Mouse (Mus musculus) MEL (cell line): Measurements from ENCODE around the gene Mdk.

Experiments
- CTCF ChIP-seq, 3 experiments: IDR thresholded peaks in 2 of 3; conservative IDR thresholded peaks in 1 of 3; 2 replicates each; pipeline ENCODE4 v1.5.1; 2011 to 2012; ENCODE audit warnings: low read length in 3 of 3, low read depth in 2 of 3, mild to moderate bottlenecking in 2 of 3, improper control_type of control experiment in 1 of 3, inconsistent platforms in 1 of 3, mixed read lengths in 1 of 3, moderate library complexity in 1 of 3; ENCODE audit not compliant: control insufficient read depth in 1 of 3, insufficient read depth in 1 of 3, poor library complexity in 1 of 3, severe bottlenecking in 1 of 3
- EP300 ChIP-seq, 2 experiments: IDR thresholded peaks; 2 replicates each; pipeline ENCODE4 v1.6.1; 2011; ENCODE audit warnings: improper control_type of control experiment in 2 of 2, low read length in 2 of 2, low read depth in 1 of 2, mild to moderate bottlenecking in 1 of 2
- MAFK ChIP-seq: IDR thresholded peaks from 2 replicates; pipeline ENCODE4 v1.6.1; 2011; ENCODE audit warnings: low read depth, mild to moderate bottlenecking, low read length, improper control_type of control experiment, borderline replicate concordance
- MEF2A ChIP-seq: IDR thresholded peaks from 2 replicates; pipeline ENCODE4 v1.6.1; 2014; ENCODE audit warnings: low read depth, mild to moderate bottlenecking, inconsistent platforms, low read length, improper control_type of control experiment; ENCODE audit not compliant: poor library complexity, insufficient replicate concordance, severe bottlenecking; ENCODE audit errors: extremely low read depth
- NELFE ChIP-seq: IDR thresholded peaks from 2 replicates; pipeline ENCODE4 v1.6.1; 2011; ENCODE audit warnings: low read depth, low read length, improper control_type of control experiment
- POLR2A ChIP-seq, 2 experiments: IDR thresholded peaks; 2 replicates each; pipeline ENCODE4 v1.6.1; 2011 to 2012; ENCODE audit warnings: low read length in 2 of 2, mild to moderate bottlenecking in 2 of 2, control low read depth in 1 of 2, improper control_type of control experiment in 1 of 2, low read depth in 1 of 2, moderate library complexity in 1 of 2; ENCODE audit not compliant: control insufficient read depth in 1 of 2, insufficient read depth in 1 of 2, poor library complexity in 1 of 2
- RAD21 ChIP-seq: IDR thresholded peaks from 2 replicates; pipeline ENCODE4 v1.6.1; 2011; ENCODE audit warnings: mild to moderate bottlenecking, low read depth, low read length, improper control_type of control experiment
- SIN3A ChIP-seq: IDR thresholded peaks from 2 replicates; pipeline ENCODE4 v1.6.1; 2012; ENCODE audit warnings: low read length, improper control_type of control experiment, inconsistent platforms
- SMC3 ChIP-seq: IDR thresholded peaks from 2 replicates; pipeline ENCODE4 v1.6.1; 2011; ENCODE audit warnings: low read depth, low read length, improper control_type of control experiment
- TBP ChIP-seq: IDR thresholded peaks from 2 replicates; pipeline ENCODE4 v1.8.0; 2011; ENCODE audit warnings: low read depth, low read length, improper control_type of control experiment
- USF1 ChIP-seq: IDR thresholded peaks from 2 replicates; pipeline ENCODE4 v1.6.1; 2014; ENCODE audit warnings: low read depth, mild to moderate bottlenecking, inconsistent platforms, low read length, improper control_type of control experiment, moderate library complexity
- ZC3H11A ChIP-seq: IDR thresholded peaks from 2 replicates; pipeline ENCODE4 v1.6.1; 2012; ENCODE audit warnings: low read depth, mild to moderate bottlenecking, inconsistent platforms, low read length, improper control_type of control experiment

GRCm38 (mm10) chr2:91978547-91978946, 46.5 kb upstream of the Mdk start:
- no peak for TF ChIP-seq NELFE
- no peak for TF ChIP-seq CTCF (IDR thresholded peaks at IDR 0.05 in 2 of 3, conservative IDR thresholded peaks at IDR 0.05 in 1 of 3; ENCODE audit: control insufficient read depth in 1 of 3, insufficient read depth in 1 of 3, low read depth in 2 of 3, low read length in 3 of 3, poor library complexity in 1 of 3, severe bottlenecking in 1 of 3)
- TF ChIP-seq MEF2A: no peak
- no peak for TF ChIP-seq EP300 (IDR thresholded peaks at IDR 0.05; ENCODE audit: low read depth in 1 of 2, low read length in 2 of 2)
- no peak for TF ChIP-seq RAD21
- TF ChIP-seq SIN3A: no peak
- no peak for TF ChIP-seq POLR2A (IDR thresholded peaks at IDR 0.05; ENCODE audit: control insufficient read depth in 1 of 2, insufficient read depth in 1 of 2, low read depth in 1 of 2, low read length in 2 of 2, poor library complexity in 1 of 2)
- no peak for TF ChIP-seq USF1
- TF ChIP-seq TBP: no peak
- no peak for TF ChIP-seq SMC3
- no peak for TF ChIP-seq MAFK
- TF ChIP-seq ZC3H11A: no peak
